Mouse (Mus musculus) neural tube, embryonic 13.5 days (tissue): ENCODE data around the gene Zfp710. TPM values are rescaled to one million over a fixed set of nuclear protein-coding genes. Genes with fewer than 3 reads are reported as not detected.

Experiments
- ATAC-seq: fragments of 200-750 bp; cut with Nextera tagmentation; 2 replicates; pipeline ENCODE4 v1.8.0; 2017; ENCODE audit warnings: low read depth, mild to moderate bottlenecking, moderate TSS enrichment, moderate library complexity
- H3K27ac ChIP-seq: fragments of 300-500 bp; sonication (generic); replicated peaks from 2 replicates; pipeline ENCODE4 v1.5.1; 2015; ENCODE audit warnings: moderate library complexity, mild to moderate bottlenecking, inconsistent platforms
- H3K27me3 ChIP-seq: fragments of 300-500 bp; sonication (generic); 2 replicates; pipeline ENCODE4 v1.6.1; 2015; ENCODE audit warnings: mild to moderate bottlenecking, inconsistent platforms
- H3K36me3 ChIP-seq: fragments of 300-500 bp; sonication (generic); 2 replicates; pipeline ENCODE4 v1.6.1; 2015; ENCODE audit warnings: mild to moderate bottlenecking, inconsistent platforms
- H3K4me1 ChIP-seq: fragments of 300-500 bp; sonication (generic); replicated peaks from 2 replicates; pipeline ENCODE4 v1.6.1; 2015; ENCODE audit warnings: inconsistent platforms
- H3K4me2 ChIP-seq: fragments of 300-500 bp; sonication (generic); 2 replicates; pipeline ENCODE4 v1.6.1; 2015; ENCODE audit warnings: inconsistent platforms, mild to moderate bottlenecking, moderate library complexity
- H3K4me3 ChIP-seq: fragments of 300-500 bp; sonication (generic); 2 replicates; pipeline ENCODE4 v1.5.1; 2015; ENCODE audit warnings: mild to moderate bottlenecking, inconsistent platforms
- H3K9ac ChIP-seq: fragments of 300-500 bp; sonication (generic); 2 replicates; pipeline ENCODE4 v1.6.1; 2015; ENCODE audit warnings: moderate library complexity, mild to moderate bottlenecking, inconsistent platforms
- H3K9me3 ChIP-seq: fragments of 300-500 bp; sonication (generic); 2 replicates; pipeline ENCODE4 v1.6.1; 2016; ENCODE audit warnings: inconsistent platforms
- WGBS: fragments of 180-500 bp; shearing (Covaris S2); methylation state at CpG from one replicate; pipeline ENCODE4 v1.1.7; 2015; 5-methylcytosine and 5-hydroxymethylcytosine counted together
- polyA plus RNA-seq: library from polyadenylated mRNA; unstranded; fragments of >200 nt; fragmentation: Nextera tagmentation; extraction: Ambion mirVana; gene quantifications from 2 replicates; pipeline ENCODE4 v1.2.1, GENCODE M21; 2015

Zfp710 gene
- polyA plus RNA-seq, 1 experiment from 2014 or later, result 15.0 TPM

GRCm38 (mm10) chr7:80075946-80076583 lies 51.5 kb downstream of the Zfp710 start:
- no peaks in the 10 kb centered on the region for H3K9me3 ChIP-seq
- peaks cover 3% of the 10 kb centered on the region; the same call in 1 of the 2 replicates for H3K36me3 ChIP-seq
- 0 out of 2 replicates have a peak overlapping the region, but pooled peaks have one; percentile 55 for H3K9ac ChIP-seq
- H3K27ac ChIP-seq, result peak overlapping the region; percentile 78
- ATAC-seq, result peak; percentile 34; the same call in 1 of the 2 replicates
- peaks cover 88% of the 10 kb centered on the region for H3K4me1 ChIP-seq
- no peaks in the 10 kb centered on the region for H3K27me3 ChIP-seq
- no peak overlapping the region for H3K4me3 ChIP-seq
- H3K4me2 ChIP-seq, result no peak overlapping the region
- WGBS, result 10% methylated on average over 4 of the region's 4 CpGs

DNA sequence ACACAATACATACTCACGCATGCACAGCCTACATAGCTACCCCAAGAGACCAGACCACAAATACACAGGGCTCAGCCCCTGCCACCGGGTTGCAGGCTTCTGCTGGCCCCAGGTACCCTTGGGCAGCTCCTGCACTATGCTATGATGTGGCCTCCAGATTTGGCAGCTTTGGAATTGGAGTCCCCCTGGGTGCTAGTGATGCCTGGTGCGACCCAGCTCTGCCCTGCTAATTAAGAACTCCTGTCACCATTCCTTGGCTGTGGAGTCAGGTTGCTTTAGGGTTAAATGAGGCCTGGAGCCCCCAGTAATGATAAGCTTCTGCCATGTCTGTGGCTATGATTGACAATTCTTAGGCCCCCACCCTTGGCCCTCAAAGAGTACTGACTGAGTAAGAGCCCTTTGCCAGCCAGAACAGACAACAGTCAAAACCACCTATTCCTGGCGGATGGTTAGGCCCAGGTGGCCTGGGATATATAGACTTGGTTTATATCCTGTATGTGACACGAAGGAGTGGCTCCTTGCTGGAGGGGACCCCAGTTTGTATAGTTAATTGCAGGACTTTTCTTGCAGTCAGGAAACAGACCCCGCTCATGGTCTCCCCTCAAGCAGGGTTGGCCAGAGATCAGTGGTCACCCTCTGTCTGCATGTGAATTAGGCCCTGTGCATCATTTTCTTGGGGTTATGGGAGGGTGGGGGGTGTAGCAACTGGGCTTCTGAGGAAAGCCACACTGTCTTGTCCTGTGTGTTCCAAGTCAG lies 52.5 kb downstream of the Zfp710 start:
- Histone ChIP-seq H3K27me3 (no peaks in the 10 kb centered on the region), H3K4me1 (peaks cover 78% of the 10 kb centered on the region), H3K9ac (0 out of 2 replicates have a peak overlapping the region, but pooled peaks have one; percentile 38), H3K4me2 (no peak overlapping the region), H3K27ac (peak overlapping the region; percentile 78), H3K9me3 (no peaks in the 10 kb centered on the region), H3K36me3 (peaks cover 13% of the 10 kb centered on the region), H3K4me3 (no peak overlapping the region)
- 0 out of 2 replicates have a peak, but pooled peaks have one; percentile 8 for ATAC-seq
- 67% methylated on average over 6 of the region's 6 CpGs for WGBS

GRCm38 (mm10) chr7:80077801-80078200 lies 53.2 kb downstream of the Zfp710 start:
- Histone ChIP-seq H3K27me3 (no peaks in the 10 kb centered on the region), H3K36me3 (peaks cover 20% of the 10 kb centered on the region), H3K4me1 (peaks cover 71% of the 10 kb centered on the region), H3K27ac (no peak overlapping the region; the same call in 1 of the 2 replicates), H3K9me3 (no peaks in the 10 kb centered on the region), H3K9ac (no peak overlapping the region), H3K4me3 (no peak overlapping the region), H3K4me2 (no peak overlapping the region)
- ATAC-seq, result no peak
- 68% methylated on average over 9 of the region's 9 CpGs for WGBS

- 53% methylated on average over 14 of the region's 14 CpGs for WGBS
- Histone ChIP-seq H3K36me3 (peaks cover 27% of the 10 kb centered on the region), H3K4me3 (no peak overlapping the region), H3K27ac (peak overlapping the region; percentile 71), H3K9ac (peak overlapping the region; percentile 32; the same call in 1 of the 2 replicates), H3K27me3 (no peaks in the 10 kb centered on the region), H3K4me1 (peaks cover 63% of the 10 kb centered on the region), H3K9me3 (no peaks in the 10 kb centered on the region), H3K4me2 (no peak overlapping the region)
- ATAC-seq, result no peak
Observed at GRCm38 (mm10) chr7:80078792-80079301, 54.2 kb downstream of the Zfp710 start.

DNA sequence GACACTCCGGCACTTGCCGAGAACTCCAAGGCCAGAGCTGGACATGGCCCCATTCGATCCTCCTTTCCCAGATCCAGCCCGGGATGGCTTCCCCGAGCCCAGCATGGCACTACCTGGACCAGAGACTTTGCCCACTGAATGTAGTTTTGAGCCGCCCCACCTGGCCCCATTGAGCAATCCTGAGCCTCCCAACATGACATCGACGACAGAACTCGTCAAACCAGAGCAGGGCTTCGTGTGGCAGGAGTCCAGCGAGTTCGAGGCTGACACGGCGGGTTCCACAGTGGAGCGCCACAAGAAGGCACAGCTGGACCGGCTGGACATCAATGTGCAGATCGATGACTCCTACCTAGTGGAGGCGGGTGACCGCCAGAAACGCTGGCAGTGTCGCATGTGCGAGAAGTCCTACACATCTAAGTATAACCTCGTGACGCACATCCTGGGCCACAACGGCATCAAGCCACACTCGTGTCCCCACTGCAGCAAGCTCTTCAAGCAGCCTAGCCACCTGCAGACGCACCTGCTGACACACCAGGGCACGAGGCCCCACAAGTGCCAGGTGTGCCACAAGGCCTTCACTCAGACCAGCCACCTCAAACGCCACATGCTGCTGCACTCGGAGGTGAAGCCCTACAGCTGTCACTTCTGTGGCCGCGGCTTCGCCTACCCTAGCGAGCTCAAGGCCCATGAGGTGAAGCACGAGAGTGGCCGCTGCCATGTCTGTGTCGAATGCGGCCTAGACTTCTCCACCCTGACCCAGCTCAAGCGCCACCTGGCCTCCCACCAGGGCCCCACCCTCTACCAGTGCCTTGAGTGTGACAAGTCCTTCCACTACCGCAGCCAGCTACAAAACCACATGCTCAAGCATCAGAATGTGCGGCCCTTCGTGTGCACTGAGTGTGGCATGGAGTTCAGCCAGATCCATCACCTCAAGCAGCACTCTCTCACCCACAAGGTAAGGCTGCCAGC lies 57.3 kb downstream of the Zfp710 start:
- H3K9me3 ChIP-seq, result no peaks in the 10 kb centered on the region
- no peak for ATAC-seq
- no peaks in the 10 kb centered on the region for H3K27me3 ChIP-seq
- peaks cover 39% of the 10 kb centered on the region for H3K36me3 ChIP-seq
- H3K9ac ChIP-seq, result no peak overlapping the region
- 94% methylated on average over 42 of the region's 42 CpGs for WGBS
- H3K4me1 ChIP-seq, result peaks cover 41% of the 10 kb centered on the region
- no peak overlapping the region for H3K4me2 ChIP-seq
- no peak overlapping the region for H3K4me3 ChIP-seq
- no peak overlapping the region for H3K27ac ChIP-seq

DNA sequence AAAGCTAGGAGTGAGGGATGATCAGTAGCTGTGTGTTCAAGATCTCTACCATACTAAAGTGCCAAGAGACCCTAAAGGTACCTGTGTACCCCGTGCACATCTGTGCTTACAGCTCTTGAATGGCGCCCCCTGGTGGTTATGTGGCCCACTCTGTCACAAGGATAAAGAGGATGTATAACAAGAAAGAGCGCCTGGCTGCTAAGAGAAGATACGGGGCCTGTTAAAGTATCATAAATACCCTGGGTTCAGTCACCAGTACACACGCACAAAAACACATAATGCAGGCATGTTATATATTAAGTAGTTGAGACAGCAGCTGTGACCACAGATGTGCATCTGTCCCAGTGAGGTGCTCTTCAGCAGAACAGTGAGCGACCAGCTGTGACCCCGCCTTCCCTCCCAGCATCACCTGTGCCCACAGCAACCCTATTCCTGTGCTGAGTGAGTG lies 59.9 kb downstream of the Zfp710 start:
- 44% methylated on average over 7 of the region's 7 CpGs for WGBS
- no peak overlapping the region for H3K9ac ChIP-seq
- no peaks in the 10 kb centered on the region for H3K9me3 ChIP-seq
- no peak overlapping the region for H3K4me2 ChIP-seq
- H3K36me3 ChIP-seq, result peaks cover 65% of the 10 kb centered on the region
- no peaks in the 10 kb centered on the region for H3K27me3 ChIP-seq
- no peak overlapping the region for H3K27ac ChIP-seq
- ATAC-seq, result peak; percentile 37
- peaks cover 17% of the 10 kb centered on the region for H3K4me1 ChIP-seq
- H3K4me3 ChIP-seq, result no peak overlapping the region

GRCm38 (mm10) chr7:80085970-80086715 lies 61.5 kb downstream of the Zfp710 start:
- 84% methylated on average over 33 of the region's 33 CpGs for WGBS

GRCm38 (mm10) chr7:80088191-80088590 lies 63.6 kb downstream of the Zfp710 start:
- H3K27me3 ChIP-seq, result no peaks in the 10 kb centered on the region
- no peak overlapping the region for H3K9ac ChIP-seq
- no peak overlapping the region for H3K4me2 ChIP-seq
- H3K4me1 ChIP-seq, result peaks cover 23% of the 10 kb centered on the region
- no peak overlapping the region for H3K4me3 ChIP-seq
- H3K9me3 ChIP-seq, result no peaks in the 10 kb centered on the region
- H3K36me3 ChIP-seq, result peaks cover 77% of the 10 kb centered on the region
- H3K27ac ChIP-seq, result no peak overlapping the region
- no peak for ATAC-seq
- WGBS, result 81% methylated on average over 9 of the region's 9 CpGs

More at GRCm38 (mm10) chr7:80085970-80086715, 61.5 kb downstream of the Zfp710 start:
- Histone ChIP-seq H3K36me3 (peaks cover 77% of the 10 kb centered on the region), H3K4me1 (0 out of 2 replicates have a peak, but pooled peaks cover 8% of the 10 kb centered on the region), H3K9ac (no peak overlapping the region), H3K27ac (no peak overlapping the region), H3K4me2 (no peak overlapping the region), H3K27me3 (no peaks in the 10 kb centered on the region), H3K9me3 (no peaks in the 10 kb centered on the region), H3K4me3 (no peak overlapping the region)
- no peak for ATAC-seq

DNA sequence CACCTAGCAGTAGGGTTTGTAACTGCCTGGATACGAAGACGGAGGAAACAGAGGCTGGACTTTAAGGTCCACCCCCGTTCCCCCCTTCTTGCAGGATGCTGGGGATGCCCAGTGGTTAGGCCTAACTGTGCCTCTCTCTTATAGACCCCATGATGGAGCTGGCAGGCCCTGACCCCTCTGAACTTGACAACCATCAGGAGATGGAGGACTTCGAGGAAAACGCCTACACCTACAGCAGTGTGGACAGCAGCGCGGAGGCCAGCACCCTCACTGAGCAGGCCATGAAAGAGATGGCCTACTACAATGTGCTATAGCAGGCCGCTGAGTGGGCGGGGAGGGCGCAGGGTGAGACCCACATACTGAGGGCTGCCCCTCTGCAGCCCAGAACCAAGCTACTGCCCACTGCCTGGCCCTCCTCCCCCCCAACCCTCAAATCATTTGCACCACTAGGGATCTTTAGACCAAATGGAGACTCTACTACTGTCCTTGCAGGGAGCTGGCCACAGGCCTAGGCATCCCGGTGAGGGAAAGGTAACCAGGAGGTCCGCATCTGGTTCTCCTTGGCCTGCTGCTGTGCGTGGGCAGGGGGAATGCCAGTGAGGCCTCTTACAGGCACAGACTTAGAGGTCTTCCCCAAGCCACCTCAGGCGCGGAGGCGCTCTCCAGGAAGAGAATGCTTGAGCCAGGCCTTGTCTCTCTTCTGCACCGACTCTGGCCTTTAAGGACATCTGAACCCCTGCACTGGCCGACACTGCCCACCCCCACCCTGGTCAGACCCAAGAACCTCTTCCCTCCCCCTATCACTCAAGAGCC lies 65.8 kb downstream of the Zfp710 start:
- no peak for ATAC-seq
- 0 out of 2 replicates have a peak overlapping the region, but pooled peaks have one; percentile 13 for H3K27ac ChIP-seq
- peaks cover 95% of the 10 kb centered on the region for H3K36me3 ChIP-seq
- 89% methylated on average over 18 of the region's 18 CpGs for WGBS
- H3K9me3 ChIP-seq, result no peaks in the 10 kb centered on the region
- peaks cover 15% of the 10 kb centered on the region for H3K4me1 ChIP-seq
- H3K9ac ChIP-seq, result no peak overlapping the region
- no peak overlapping the region for H3K4me3 ChIP-seq
- H3K4me2 ChIP-seq, result no peak overlapping the region
- no peaks in the 10 kb centered on the region for H3K27me3 ChIP-seq
